Mouse (Mus musculus): ENCODE data around the gene Ppt2.
A peak's percentile ranks its signal among the peaks of the same experiment; 100 is the strongest.

Ppt2 gene

DNA sequence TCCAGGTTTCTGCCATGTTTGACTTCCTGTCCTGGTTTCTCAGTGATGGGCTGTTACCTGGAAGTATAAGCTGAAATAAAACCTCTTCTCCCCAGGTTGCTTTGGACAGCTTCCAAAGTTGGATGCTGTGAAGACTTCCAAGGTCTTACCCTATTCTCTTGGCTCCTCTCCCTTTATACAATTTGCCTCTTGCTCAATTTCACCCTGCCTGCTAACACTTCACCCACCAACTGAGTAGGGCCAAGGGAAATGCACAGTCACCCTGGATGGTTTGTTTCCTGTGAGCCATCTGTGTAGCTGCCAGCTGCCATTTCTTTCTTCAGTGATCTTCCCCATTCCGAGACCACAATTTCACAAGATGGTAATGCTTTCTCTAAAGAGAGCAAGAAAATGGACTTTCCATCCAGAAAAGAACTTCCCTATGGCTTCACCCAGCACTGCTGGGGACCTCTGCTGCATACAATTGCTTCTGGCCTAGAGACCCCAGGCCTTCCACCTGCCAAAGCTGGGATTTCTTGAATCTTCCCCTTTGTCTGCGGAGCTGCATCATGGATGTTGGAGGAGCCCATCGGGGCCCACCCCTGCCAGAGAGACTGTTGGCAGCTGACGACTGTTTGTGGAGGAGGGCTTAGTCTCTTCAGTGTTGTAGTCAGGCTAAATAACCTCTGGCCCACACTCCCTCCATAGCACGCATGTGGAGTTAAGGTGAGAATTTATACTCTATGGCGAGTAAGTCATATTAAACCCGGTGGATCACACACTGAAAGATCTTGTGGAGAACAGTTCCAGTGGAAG is 11.3 kb upstream of the Ppt2 start:
- no peak for DNase-seq (ENCODE audit: low read depth, low spot score)

GRCm38 (mm10) chr17:34637459-34637858 is 9.1 kb upstream of the Ppt2 start:
- no peak for DNase-seq (ENCODE audit: low read depth, low spot score)

GRCm38 (mm10) chr17:34635671-34636070 is 7.4 kb upstream of the Ppt2 start:
- no peak for DNase-seq (ENCODE audit: low read depth, low spot score)

DNA sequence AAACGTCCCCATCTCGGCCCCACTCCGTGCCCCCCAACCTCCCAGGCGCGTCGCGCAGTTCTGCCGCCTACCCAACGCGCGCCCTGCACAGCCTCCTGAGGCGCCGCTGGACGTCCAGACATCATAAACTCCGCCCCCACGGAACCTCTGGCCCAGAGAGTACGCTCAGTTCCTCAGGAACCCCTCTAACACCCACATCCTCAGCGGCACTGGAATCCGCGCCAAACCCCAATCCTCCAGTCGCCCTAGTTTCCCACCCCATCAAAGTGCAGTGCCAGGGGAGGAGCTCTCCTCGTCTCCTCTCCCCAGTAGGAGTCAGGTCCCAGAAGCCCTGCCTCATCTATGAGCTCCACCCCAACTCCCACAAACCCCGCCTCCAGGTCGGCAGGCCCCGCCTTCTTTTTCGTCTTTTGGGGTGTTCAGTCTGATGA is 4.0 kb upstream of the Ppt2 start:
- peak; percentile 88 for DNase-seq (ENCODE audit: low read depth, low spot score)

- no peak for DNase-seq (ENCODE audit: low read depth, low spot score)
Observed at GRCm38 (mm10) chr17:34631647-34632046, 3.3 kb upstream of the Ppt2 start.

- DNase-seq (ENCODE audit: low read depth, low spot score), result no peak
Observed at GRCm38 (mm10) chr17:34630761-34631301, 2.5 kb upstream of the Ppt2 start.

DNA sequence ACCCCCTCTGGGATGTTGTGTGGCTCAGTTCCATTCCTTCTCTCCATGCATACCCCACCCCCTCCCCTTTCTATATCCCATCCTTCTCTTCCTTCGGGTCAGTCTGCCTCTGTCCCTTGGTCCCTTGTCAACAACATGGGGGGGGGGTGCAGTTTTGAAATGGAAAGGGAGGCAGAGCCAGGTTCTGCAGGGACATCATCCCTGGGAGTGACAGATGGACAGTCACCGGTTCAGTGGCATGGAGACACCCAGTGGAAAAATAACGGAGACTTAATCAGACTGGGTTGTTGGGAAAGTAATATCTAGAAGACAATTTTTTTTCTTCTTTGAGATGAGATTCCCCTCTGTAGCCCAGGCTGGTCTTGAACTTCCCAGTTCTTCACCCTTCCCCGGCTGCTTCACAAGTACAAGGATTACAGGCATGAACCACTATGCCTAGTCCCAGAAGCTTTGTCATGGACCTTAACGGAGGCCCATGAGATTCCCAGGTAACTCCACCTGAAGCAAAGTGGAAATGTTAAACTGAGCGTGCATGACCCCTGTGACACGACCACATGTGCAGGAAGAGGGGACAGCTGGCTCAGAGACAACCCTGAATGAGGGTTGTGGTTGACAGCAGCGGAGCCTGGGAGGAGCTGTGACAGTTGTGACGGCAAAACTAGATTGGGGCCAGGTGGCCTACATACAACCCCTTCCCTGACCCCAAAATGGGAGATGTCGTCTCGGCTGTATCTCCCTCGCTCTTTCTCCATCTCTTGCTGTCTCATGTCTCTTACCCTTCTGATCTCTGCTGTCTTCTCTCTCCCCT is 1.7 kb upstream of the Ppt2 start:
- DNase-seq (ENCODE audit: low read depth, low spot score), result no peak

DNA sequence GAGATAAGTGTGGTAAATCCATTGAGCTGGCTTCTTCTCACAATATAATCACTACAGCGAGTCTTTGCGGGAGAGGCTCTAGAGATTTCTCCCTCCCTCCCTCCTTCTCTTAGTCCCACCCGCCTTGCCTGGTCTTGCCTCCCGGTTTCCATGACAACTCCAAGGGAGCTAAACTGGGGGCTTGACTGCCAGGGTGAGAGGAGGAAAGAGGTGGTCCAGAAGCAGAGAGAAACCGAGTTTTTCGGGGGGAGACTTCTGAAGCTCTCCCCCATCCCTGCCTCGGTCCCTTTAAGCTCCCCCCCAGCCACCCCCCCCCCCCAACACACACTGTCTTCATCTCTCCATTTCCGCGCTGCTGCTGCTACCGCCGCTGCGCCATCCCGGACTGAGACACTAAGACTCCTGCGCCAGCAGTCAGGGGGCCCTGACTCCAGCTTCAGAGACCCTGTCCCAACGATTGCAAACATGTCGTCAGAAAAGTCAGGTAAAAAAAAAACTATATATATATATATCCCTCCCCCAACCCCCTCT is 976 bp upstream of the Ppt2 start, which contains the start of gene Prrt1:
Prrt1 (plus strand) TSS at position 313 of the 531 bp plus-strand sequence.
- DNase-seq (ENCODE audit: low read depth, low spot score), result peak; percentile 89

DNA sequence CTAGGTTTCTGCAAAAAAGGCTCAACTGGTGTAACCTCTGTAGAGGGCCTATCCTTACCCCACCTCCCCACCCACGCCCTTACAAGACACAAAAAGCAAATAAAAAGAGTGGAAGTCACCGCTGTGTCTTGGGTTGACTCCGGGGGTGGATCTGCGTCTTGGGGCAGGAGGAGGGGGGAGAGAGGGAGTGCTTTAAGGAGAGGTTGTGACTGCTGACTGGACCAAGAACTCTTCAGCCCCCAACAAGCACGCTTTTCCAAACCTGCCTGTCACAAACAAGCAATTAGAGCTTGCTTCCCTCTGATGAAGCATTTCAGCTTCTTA is 296 bp upstream of the Ppt2 start:
- no peak for DNase-seq (ENCODE audit: low read depth, low spot score)

DNA sequence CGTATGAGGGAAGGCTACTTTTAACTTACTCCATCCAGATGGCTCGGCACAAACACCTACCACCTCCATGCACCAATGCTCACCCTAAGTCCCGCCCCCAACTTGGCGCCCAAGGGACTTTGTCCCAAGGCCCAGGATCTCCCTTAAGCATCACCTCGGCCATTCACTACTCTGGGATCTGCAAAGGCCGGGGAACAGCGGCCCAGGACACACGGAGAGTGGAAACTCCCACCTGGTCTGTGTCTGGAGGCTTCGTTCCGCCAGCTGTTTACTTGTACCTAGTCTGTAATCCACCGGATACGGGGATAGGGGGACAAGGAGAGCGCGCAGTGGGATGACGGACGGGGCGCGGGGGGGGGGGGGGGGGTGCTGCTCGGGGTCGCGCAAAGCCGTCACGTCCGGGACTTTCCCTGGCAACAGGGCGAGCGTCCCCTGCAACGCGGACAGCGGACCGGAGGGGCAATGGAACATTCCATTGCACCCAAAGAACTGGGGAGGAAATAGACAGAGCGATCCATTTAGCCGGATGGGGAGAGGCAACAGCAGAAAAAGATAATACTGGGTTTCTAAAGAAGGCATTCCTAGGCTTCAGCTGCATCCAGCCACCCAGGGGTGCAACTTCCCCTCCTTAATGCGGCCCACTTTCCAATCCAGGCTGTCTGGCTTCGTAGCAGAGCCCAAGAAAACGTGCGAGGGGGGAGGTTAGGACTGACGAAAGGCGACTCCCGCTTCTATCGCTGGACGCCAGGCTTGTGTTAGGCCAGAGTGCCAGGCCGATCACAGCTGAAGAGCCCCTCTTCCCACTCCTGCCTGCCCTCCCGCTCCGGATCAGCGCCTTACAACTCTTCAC is 992 bp downstream of the Ppt2 start:
- peak; percentile 95 for DNase-seq (ENCODE audit: low read depth, low spot score)

DNA sequence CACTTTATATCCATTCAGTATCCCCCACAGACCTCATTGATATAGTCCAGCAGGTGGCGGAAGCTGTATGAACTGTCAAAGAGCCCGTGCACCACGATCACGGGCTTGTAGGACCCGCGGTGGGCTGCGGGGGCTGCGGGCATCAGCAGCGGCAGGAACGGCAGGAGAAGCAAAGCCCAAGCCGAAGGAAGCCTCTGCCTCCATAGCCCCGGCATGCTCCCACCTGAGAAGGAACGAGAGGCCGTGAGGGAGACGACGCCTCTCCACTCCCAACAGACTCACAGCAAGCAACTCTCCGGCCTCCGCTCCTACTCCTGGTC is 1.6 kb downstream of the Ppt2 start:
- DNase-seq (ENCODE audit: low read depth, low spot score), result no peak

DNA sequence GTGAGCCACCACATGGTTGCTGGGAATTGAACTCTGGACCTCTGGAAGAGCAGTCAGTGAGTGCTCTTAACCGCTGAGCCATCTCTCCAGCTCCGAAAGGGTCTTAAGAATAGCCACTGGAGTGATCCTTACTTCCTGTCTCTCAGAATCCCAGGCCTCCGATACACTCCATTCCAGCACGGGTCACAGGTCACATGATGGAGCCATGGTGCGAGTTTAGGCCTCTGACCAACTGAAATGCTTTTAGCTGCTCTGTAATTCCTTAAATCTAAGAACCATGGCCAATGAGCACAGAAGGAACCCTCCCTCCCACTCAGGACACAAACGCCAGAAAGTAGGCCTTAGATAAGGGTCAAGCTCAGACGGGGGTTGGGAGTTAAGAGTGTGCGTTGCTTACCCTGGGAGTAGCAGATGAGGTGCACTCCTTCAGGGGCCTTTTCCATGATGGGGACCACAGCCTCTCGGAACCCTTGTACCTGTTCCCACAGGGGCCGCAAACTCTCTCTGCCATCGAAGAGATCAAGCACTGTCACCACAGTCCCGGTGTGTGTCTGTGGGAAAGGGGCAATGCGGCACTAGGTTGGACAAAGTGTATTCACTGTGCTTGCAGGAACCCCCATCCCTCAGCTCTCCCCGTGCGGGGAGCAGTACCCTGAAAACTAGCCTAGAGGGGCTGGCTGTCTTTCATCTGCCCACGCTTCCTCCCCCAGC is 2.1 kb downstream of the Ppt2 start:
- DNase-seq (ENCODE audit: low read depth, low spot score), result no peak

GRCm38 (mm10) chr17:34624981-34625380 is 3.3 kb downstream of the Ppt2 start:
- no peak for DNase-seq (ENCODE audit: low read depth, low spot score)

- DNase-seq (ENCODE audit: low read depth, low spot score), result no peak
Observed at GRCm38 (mm10) chr17:34623161-34623560, 5.1 kb downstream of the Ppt2 start.

GRCm38 (mm10) chr17:34621006-34621405 is 7.3 kb downstream of the Ppt2 start:
- DNase-seq (ENCODE audit: low read depth, low spot score), result no peak

GRCm38 (mm10) chr17:34618999-34619398 is 9.3 kb downstream of the Ppt2 start:
- DNase-seq (ENCODE audit: low read depth, low spot score), result no peak

DNA sequence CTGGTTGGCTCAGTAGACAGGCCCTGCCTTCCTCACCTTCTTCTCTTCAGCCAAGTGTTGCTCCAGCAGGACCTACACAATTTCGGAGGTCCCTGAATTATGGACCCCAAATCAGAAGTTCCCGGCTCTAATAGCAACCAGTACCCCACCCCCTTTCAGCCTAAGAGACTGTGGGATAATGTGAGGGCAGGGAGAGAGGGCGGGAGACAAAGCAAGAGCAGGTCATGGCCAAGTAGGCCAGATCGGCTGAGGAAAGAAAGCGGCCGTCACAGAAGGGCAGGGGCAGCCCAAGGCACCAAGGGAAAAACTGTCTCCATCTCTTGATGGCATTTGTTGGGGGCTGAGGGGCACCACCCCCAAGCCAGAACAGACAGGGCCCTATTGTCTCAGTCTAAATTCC is 12.4 kb downstream of the Ppt2 start, which contains the start of gene Egfl8:
Egfl8 (minus strand) TSS at position 101 of the 400 bp plus-strand sequence.
- DNase-seq (ENCODE audit: low read depth, low spot score), result no peak

DNA sequence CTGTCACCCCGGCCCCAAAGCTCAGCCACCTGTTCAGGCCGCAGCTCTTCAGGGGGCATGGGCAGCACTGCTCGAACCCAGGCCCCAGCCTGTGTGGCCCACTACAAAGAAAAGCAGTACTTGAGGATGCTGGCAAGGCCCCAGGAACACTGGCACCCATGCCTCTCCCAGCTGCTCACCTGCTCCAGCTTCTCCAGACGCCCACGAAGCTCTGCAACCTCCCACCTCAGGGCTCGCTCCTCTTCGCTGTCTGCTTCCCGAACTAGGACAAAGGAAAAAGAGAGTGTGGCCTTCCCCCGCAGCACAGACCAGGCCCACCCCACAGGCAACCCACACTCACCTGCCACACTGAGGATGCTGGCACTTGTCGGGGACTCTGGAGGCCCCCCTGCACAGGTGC is 14.5 kb downstream of the Ppt2 start:
- no peak for DNase-seq (ENCODE audit: low read depth, low spot score)

- no peak for DNase-seq (ENCODE audit: low read depth, low spot score)
Observed at GRCm38 (mm10) chr17:34613054-34613645, 15.2 kb downstream of the Ppt2 start.

GRCm38 (mm10) chr17:34611050-34611449 is 17.3 kb downstream of the Ppt2 start:
- no peak for DNase-seq (ENCODE audit: low read depth, low spot score)

DNA sequence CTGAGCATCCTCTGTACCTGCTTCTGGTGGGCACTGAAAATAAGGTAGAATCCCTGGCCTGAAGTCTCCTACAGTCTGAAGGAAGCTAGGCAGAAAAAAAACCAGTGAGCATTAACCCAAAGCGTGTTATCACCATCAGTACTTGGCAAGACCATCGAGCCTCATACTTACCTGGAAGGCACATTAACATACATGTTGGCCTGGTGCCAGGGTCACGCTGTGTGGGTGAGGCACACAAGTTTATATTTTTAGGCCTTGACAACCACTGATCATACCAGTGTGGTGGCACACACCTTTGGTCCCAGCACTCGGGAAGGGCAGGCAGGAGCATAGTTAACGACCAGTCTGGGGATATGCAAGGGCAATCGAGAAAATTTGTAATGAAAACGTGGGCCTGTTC is 20.3 kb downstream of the Ppt2 start:
- DNase-seq (ENCODE audit: low read depth, low spot score), result no peak
